Mouse (Mus musculus) bone marrow, adult 2 months (tissue): ENCODE results near the gene Prr7. TPM values are rescaled to one million over a fixed set of nuclear protein-coding genes. Genes with fewer than 3 reads are reported as not detected.

ENCODE experiments used
- H3K27ac ChIP-seq: fragments of 200-500 bp; 2 replicates; pipeline ENCODE4 v1.5.1; 2012; ENCODE audit warnings: low read depth, mild to moderate bottlenecking, control low read depth, inconsistent platforms, low read length; ENCODE audit not compliant: control insufficient read depth, poor library complexity, insufficient read depth
- H3K4me1 ChIP-seq: fragments of 200-500 bp; 2 replicates; pipeline ENCODE4 v1.6.1; 2011; ENCODE audit warnings: low read length; ENCODE audit not compliant: control insufficient read depth, insufficient read depth
- H3K4me3 ChIP-seq: fragments of 200-500 bp; replicated peaks from 2 replicates; pipeline ENCODE3; 2011; ENCODE audit warnings: mild to moderate bottlenecking, low read depth, low read length, control low read depth; ENCODE audit not compliant: control insufficient read depth
- CTCF ChIP-seq: fragments of 200-500 bp; IDR thresholded peaks from 2 replicates; pipeline ENCODE4 v1.5.1; 2011; ENCODE audit warnings: low read length, control low read depth; ENCODE audit not compliant: control insufficient read depth, insufficient read depth
- POLR2A ChIP-seq: fragments of 200-500 bp; IDR thresholded peaks from 2 replicates; pipeline ENCODE4 v1.6.1; 2011; ENCODE audit warnings: low read depth, mild to moderate bottlenecking, control low read depth, low read length, borderline replicate concordance; ENCODE audit not compliant: control insufficient read depth
- WGBS: fragments of 180-500 bp; shearing (Covaris S2); methylation state at CpG from one replicate; pipeline ENCODE4 v1.1.7; 2018; 5-methylcytosine and 5-hydroxymethylcytosine counted together
- polyA plus RNA-seq: library from polyadenylated mRNA; stranded (reverse); fragments of >200 nt; gene quantifications from 2 replicates; pipeline ENCODE4 v1.2.4, GENCODE M21; 2011; ENCODE audit warnings: low replicate concordance; ENCODE audit not compliant: missing spikeins, insufficient read depth, insufficient read length

Prr7 gene
- polyA plus RNA-seq, 1 experiment: 4.1 TPM

- Histone ChIP-seq H3K4me1 (peaks cover 1% of the 10 kb centered on the region; the same call in 1 of the 2 replicates), H3K27ac (no peak overlapping the region), H3K4me3 (no peak overlapping the region)
- 67% methylated on average over 14 of the region's 14 CpGs for WGBS
- TF ChIP-seq POLR2A (no peak), CTCF (no peak)
Measured at GRCm38 (mm10) chr13:55486029-55486794, 22.1 kb downstream of the Prr7 start.

GRCm38 (mm10) chr13:55486916-55487577 is 23.0 kb downstream of the Prr7 start:
- no peak overlapping the region for H3K27ac ChIP-seq
- no peak for TF ChIP-seq POLR2A
- no peak for TF ChIP-seq CTCF
- 1% methylated on average over 29 of the region's 29 CpGs for WGBS
- no peak overlapping the region for H3K4me3 ChIP-seq
- H3K4me1 ChIP-seq: peaks cover 1% of the 10 kb centered on the region; the same call in 1 of the 2 replicates

GRCm38 (mm10) chr13:55487578-55488498 is 23.8 kb downstream of the Prr7 start, which contains the start of gene Dbn1:
Gene Dbn1 (minus strand): TSS chr13:55488111.
- no peak within 1 kb of the TSS for H3K4me3 ChIP-seq
- no peak within 1 kb of the TSS for H3K27ac ChIP-seq
- no peak for TF ChIP-seq POLR2A
- TF ChIP-seq CTCF: no peak
- WGBS: 3% methylated on average over 73 of the region's 83 CpGs
- H3K4me1 ChIP-seq: peaks cover 1% of the 10 kb centered on the region; the same call in 1 of the 2 replicates

DNA sequence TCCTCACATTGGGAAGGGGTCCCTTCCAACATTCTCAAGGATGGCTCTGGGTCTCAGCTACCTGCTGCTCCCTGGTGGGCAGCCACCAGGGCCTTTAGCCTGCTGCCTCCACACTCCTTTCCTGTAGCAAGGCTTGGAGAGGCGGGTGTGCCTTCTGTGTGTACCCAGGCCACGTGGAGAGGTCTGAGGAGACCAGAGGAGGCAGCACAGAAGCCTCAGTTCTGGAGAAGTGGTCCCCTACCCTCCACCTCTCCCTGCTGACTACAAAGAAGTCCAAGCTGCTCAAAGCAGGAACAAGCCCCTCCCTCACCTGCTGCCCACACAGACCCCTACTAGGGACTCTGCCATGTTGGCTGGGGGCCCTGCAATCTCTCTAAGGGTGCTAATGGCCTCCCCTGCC is 30.2 kb downstream of the Prr7 start:
- WGBS: 56% methylated on average over 2 of the region's 2 CpGs
- Histone ChIP-seq H3K27ac (no peak overlapping the region), H3K4me3 (no peak overlapping the region), H3K4me1 (no peaks in the 10 kb centered on the region)
- TF ChIP-seq CTCF: no peak
- no peak for TF ChIP-seq POLR2A

DNA sequence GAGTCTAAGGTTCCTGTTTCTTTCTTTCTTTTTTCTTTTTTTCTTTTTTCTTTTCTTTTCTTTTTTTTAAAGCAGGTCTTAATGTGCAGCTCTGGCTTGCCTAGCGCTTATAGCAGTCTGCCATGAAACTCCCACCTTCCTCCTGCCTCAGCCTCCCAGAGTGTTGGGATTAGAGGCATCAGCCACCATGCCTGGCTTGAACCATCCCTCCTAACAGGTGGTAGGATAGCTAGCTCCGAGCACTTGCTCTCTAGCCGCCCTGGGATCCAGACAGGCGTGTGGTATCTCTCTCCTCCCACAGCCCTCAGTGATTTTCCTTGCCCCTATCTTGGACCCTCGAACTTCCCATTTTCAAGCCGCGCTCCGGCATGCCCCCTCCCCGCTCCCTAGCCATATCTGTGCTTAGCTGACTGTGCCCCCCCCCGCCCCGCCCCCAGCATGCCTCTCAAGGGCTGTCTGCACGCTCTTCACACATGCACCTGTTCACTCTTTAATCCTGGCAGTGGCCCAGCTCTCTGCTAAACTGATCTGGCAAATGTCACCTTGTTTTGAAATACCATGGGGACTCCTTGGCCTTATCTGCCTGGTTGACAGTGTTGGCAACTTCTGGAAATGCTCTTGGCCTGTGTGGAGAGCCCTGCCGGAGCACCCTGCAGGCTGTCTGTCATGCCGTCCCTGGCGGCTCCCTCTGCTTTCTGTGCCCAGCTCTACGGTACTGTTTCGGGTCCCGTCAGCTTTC is 31.0 kb downstream of the Prr7 start:
- TF ChIP-seq CTCF (no peak), POLR2A (no peak)
- Histone ChIP-seq H3K27ac (no peak overlapping the region), H3K4me1 (no peaks in the 10 kb centered on the region), H3K4me3 (no peak overlapping the region)
- WGBS: 17% methylated on average over 18 of the region's 18 CpGs

DNA sequence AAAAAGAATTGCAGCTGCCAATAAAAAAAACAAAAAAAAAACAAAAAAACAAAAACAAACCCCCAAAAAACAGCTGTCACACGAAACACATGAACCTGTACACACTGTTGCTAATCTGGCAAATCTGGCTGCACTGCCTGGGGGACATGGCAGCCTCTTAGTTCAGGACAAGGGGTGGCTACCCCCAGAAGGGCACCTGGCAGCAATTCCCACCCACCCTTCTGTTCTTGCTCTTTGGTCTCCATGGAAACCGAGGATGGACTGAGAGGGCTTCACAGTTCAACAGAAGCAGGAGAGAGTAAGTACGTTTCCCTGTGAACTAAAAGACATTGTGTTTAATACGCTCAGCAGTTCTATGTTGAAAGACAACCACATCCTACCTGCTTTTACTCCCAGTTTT is 31.6 kb downstream of the Prr7 start:
- H3K4me1 ChIP-seq: no peaks in the 10 kb centered on the region
- no peak overlapping the region for H3K27ac ChIP-seq
- WGBS: 73% methylated on average over 4 of the region's 4 CpGs
- H3K4me3 ChIP-seq: no peak overlapping the region
- TF ChIP-seq CTCF (no peak), POLR2A (no peak)

DNA sequence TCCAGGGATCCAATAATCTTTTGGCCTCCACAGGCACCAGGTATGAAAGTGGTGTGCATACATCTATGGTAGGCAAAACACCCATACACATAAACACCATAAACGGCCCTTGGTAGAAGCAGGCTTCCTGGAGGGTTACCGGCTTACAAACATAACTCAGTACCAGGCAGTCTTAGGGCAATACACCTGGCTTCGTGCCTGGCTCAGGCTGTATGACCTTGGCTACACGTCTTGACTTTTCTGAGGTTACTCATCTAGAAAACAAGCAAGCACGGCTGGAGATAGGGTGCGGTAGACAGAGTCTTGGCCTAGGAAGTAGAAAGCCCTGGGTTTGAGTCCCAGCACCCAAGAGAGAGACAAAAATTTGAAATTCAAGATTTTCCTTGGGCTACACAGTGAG is 32.6 kb downstream of the Prr7 start:
- Histone ChIP-seq H3K4me3 (no peak overlapping the region), H3K4me1 (no peaks in the 10 kb centered on the region), H3K27ac (no peak overlapping the region)
- no peak for TF ChIP-seq CTCF
- no peak for TF ChIP-seq POLR2A
- 83% methylated on average over 6 of the region's 6 CpGs for WGBS
